Mouse (Mus musculus): ENCODE measurements around the gene Rnls.

- TF ChIP-seq CTCF (IDR thresholded peaks at IDR 0.05 in 2 of 3, conservative IDR thresholded peaks at IDR 0.05 in 1 of 3; ENCODE audit: control insufficient read depth in 1 of 3, insufficient read depth in 1 of 3, low read depth in 2 of 3, low read length in 3 of 3, poor library complexity in 1 of 3, severe bottlenecking in 1 of 3) (no peak), ETS1 (IDR thresholded peaks at IDR 0.05; ENCODE audit: low read depth, low read length) (no peak), USF1 (IDR thresholded peaks at IDR 0.05; ENCODE audit: low read depth, low read length) (no peak), EP300 (IDR thresholded peaks at IDR 0.05; ENCODE audit: low read depth in 1 of 2, low read length in 2 of 2) (no peak), POLR2AphosphoS5 (IDR thresholded peaks at IDR 0.05; ENCODE audit: borderline replicate concordance, low read depth, low read length) (no peak), POLR2A (IDR thresholded peaks at IDR 0.05; ENCODE audit: control insufficient read depth in 1 of 2, insufficient read depth in 1 of 2, low read depth in 1 of 2, low read length in 2 of 2, poor library complexity in 1 of 2) (no peak), TCF12 (IDR thresholded peaks at IDR 0.05; ENCODE audit: low read depth, low read length) (no peak), ZMIZ1 (IDR thresholded peaks at IDR 0.05; ENCODE audit: low read depth, low read length) (no peak), TAL1 (IDR thresholded peaks at IDR 0.05; ENCODE audit: low read length) (no peak), GABPA (IDR thresholded peaks at IDR 0.05; ENCODE audit: low read depth, low read length) (no peak)
These were observed 232.2 kb downstream of the Rnls start for GRCm38 (mm10) chr19:33159897-33160296.
